Mouse (Mus musculus) G1E (cell line): ENCODE results near the gene Ehd4. TPM values are rescaled to one million over a fixed set of nuclear protein-coding genes. Genes with fewer than 3 reads are reported as not detected.

Experiments
- ATAC-seq: 2 replicates; pipeline ENCODE4 v1.8.0; 2016; ENCODE audit warnings: mild to moderate bottlenecking; ENCODE audit not compliant: insufficient number of reproducible peaks, poor library complexity, low FRiP score, severe bottlenecking; ENCODE audit errors: extremely low read depth
- DNase-seq: peaks from one replicate; pipeline ENCODE4 v3.0.0; 2012; ENCODE audit warnings: low spot score
- H3K27me3 ChIP-seq: 2 replicates; pipeline ENCODE4 v1.6.1; 2012; ENCODE audit warnings: mild to moderate bottlenecking, low read length, inconsistent platforms; ENCODE audit not compliant: insufficient read depth
- H3K36me3 ChIP-seq: replicated peaks from 2 replicates; pipeline ENCODE3; 2012; ENCODE audit warnings: mild to moderate bottlenecking, inconsistent platforms
- H3K4me1 ChIP-seq: 2 replicates; pipeline ENCODE4 v1.6.1; 2012; ENCODE audit warnings: low read depth, low read length, inconsistent platforms, mixed read lengths; ENCODE audit not compliant: insufficient read depth
- H3K4me3 ChIP-seq: 2 replicates; pipeline ENCODE4 v1.5.1; 2012; ENCODE audit warnings: low read depth, mild to moderate bottlenecking, inconsistent platforms, low read length, moderate library complexity, mixed read lengths
- H3K9me3 ChIP-seq: replicated peaks from 2 replicates; pipeline ENCODE4 v1.6.1; 2012; ENCODE audit warnings: inconsistent platforms
- CTCF ChIP-seq: IDR thresholded peaks from 2 replicates; pipeline ENCODE4 v1.5.1; 2012; ENCODE audit warnings: low read depth, low read length, inconsistent platforms, mixed read lengths
- GATA1 ChIP-seq: IDR thresholded peaks from 2 replicates; pipeline ENCODE4 v1.6.1; 2012; ENCODE audit warnings: borderline replicate concordance, low read length, inconsistent platforms, mixed read lengths
- GATA2 ChIP-seq: IDR thresholded peaks from 2 replicates; pipeline ENCODE4 v1.6.1; 2012; ENCODE audit warnings: low read depth, low read length, inconsistent platforms, borderline replicate concordance
- POLR2AphosphoS5 ChIP-seq: IDR thresholded peaks from 2 replicates; pipeline ENCODE4 v1.6.1; 2012; ENCODE audit warnings: low read depth, low read length, inconsistent platforms; ENCODE audit not compliant: insufficient replicate concordance
- TAL1 ChIP-seq: conservative IDR thresholded peaks from 2 replicates; pipeline ENCODE4 v1.6.1; 2012; ENCODE audit warnings: low read depth, low read length, inconsistent platforms, mixed read lengths
- polyA plus RNA-seq: library from polyadenylated mRNA; stranded (reverse); fragments of >175 nt; gene quantifications from 2 replicates; pipeline ENCODE4 v1.2.3, GENCODE M21; 2012
- total RNA-seq, 2 experiments: library from RNA; stranded (forward) in 1 of 2; stranded (reverse) in 1 of 2; fragments of 200-1000 nt in 1 of 2; fragments of >200 nt in 1 of 2; fragmentation: Nextera tagmentation in 1 of 2; gene quantifications; 2 replicates each; pipeline ENCODE4 v1.2.3; 2014 to 2017

The Ehd4 gene
- total and polyA plus RNA-seq, 3 experiments: 10.8 to 30.3 (median 11.0) TPM

- Histone ChIP-seq H3K9me3 (no peaks in the 10 kb centered on the region), H3K36me3 (no peaks in the 10 kb centered on the region), H3K27me3 (peaks cover 46% of the 10 kb centered on the region; the same call in 1 of the 2 replicates), H3K4me1 (peaks cover 5% of the 10 kb centered on the region; the same call in 1 of the 2 replicates), H3K4me3 (no peak overlapping the region)
- ATAC-seq (no peak), DNase-seq (no peak)
- TF ChIP-seq CTCF: no peak
- no peak for TF ChIP-seq TAL1
- TF ChIP-seq GATA1: no peak
- no peak for TF ChIP-seq GATA2
- no peak for TF ChIP-seq POLR2AphosphoS5
Measured at GRCm38 (mm10) chr2:120046486-120047310, 107.7 kb downstream of the Ehd4 start.

- Histone ChIP-seq H3K36me3 (no peaks in the 10 kb centered on the region), H3K4me1 (peaks cover 5% of the 10 kb centered on the region; the same call in 1 of the 2 replicates), H3K4me3 (no peak overlapping the region), H3K27me3 (peaks cover 46% of the 10 kb centered on the region; the same call in 1 of the 2 replicates), H3K9me3 (no peaks in the 10 kb centered on the region)
- ATAC-seq (no peak), DNase-seq (no peak)
- no peak for TF ChIP-seq GATA2
- no peak for TF ChIP-seq GATA1
- no peak for TF ChIP-seq CTCF
- TF ChIP-seq TAL1: no peak
- TF ChIP-seq POLR2AphosphoS5: no peak
Measured at GRCm38 (mm10) chr2:120044676-120045075, 109.7 kb downstream of the Ehd4 start.

GRCm38 (mm10) chr2:120044101-120044603, 110.3 kb downstream of the Ehd4 start:
- no peak overlapping the region for H3K4me3 ChIP-seq
- ATAC-seq (no peak), DNase-seq (no peak)
- TF ChIP-seq TAL1 (no peak), GATA1 (no peak), CTCF (no peak), GATA2 (no peak), POLR2AphosphoS5 (no peak)
- peaks cover 44% of the 10 kb centered on the region; the same call in 1 of the 2 replicates for H3K27me3 ChIP-seq
- H3K36me3 ChIP-seq: no peaks in the 10 kb centered on the region
- peaks cover 5% of the 10 kb centered on the region; the same call in 1 of the 2 replicates for H3K4me1 ChIP-seq
- H3K9me3 ChIP-seq: no peaks in the 10 kb centered on the region

GRCm38 (mm10) chr2:120040991-120041390, 113.4 kb downstream of the Ehd4 start:
- H3K9me3 ChIP-seq: no peaks in the 10 kb centered on the region
- H3K27me3 ChIP-seq: peaks cover 46% of the 10 kb centered on the region; the same call in 1 of the 2 replicates
- H3K4me1 ChIP-seq: peaks cover 5% of the 10 kb centered on the region; the same call in 1 of the 2 replicates
- TF ChIP-seq TAL1 (no peak), POLR2AphosphoS5 (no peak), CTCF (no peak), GATA1 (no peak), GATA2 (no peak)
- no peak overlapping the region for H3K4me3 ChIP-seq
- H3K36me3 ChIP-seq: no peaks in the 10 kb centered on the region
- ATAC-seq: no peak
- DNase-seq: no peak

Other genes with a start within 250 kb of the Ehd4 start
- gene Mapkbp1, start 181.9 kb downstream of the Ehd4 start, total RNA-seq (2014; fragmentation: Nextera tagmentation): 9.3 and 9.8 TPM in 2 replicates
- gene Mapkbp1, start 181.9 kb downstream of the Ehd4 start, total RNA-seq (2017): 3.7 and 3.9 TPM in 2 replicates
- gene Mapkbp1, start 181.9 kb downstream of the Ehd4 start, polyA plus RNA-seq: 2.8 and 4.2 TPM in 2 replicates
- 2.8 and 3.7 TPM in 2 replicates for gene Jmjd7, start 127.1 kb downstream of the Ehd4 start, total RNA-seq (2014; fragmentation: Nextera tagmentation)
- 0.66 and 0.70 TPM in 2 replicates for gene Jmjd7, start 127.1 kb downstream of the Ehd4 start, total RNA-seq (2017)
- 3.2 TPM in 2 replicates for gene Jmjd7, start 127.1 kb downstream of the Ehd4 start, polyA plus RNA-seq
- gene Gm28042, start 127.1 kb downstream of the Ehd4 start, total RNA-seq (2014; fragmentation: Nextera tagmentation): not detected in 2 replicates
- 0.05 and 0.23 TPM in 2 replicates for gene Gm28042, start 127.1 kb downstream of the Ehd4 start, total RNA-seq (2017)
- gene Gm28042, start 127.1 kb downstream of the Ehd4 start, polyA plus RNA-seq: 0.06 and 0.21 TPM in 2 replicates
- 0.19 TPM in 1 of 2 replicates, not detected in the other for gene Pla2g4b, start 121.2 kb downstream of the Ehd4 start, total RNA-seq (2014; fragmentation: Nextera tagmentation)
- 0.06 and 0.27 TPM in 2 replicates for gene Pla2g4b, start 121.2 kb downstream of the Ehd4 start, total RNA-seq (2017)
- 0.35 and 0.59 TPM in 2 replicates for gene Pla2g4b, start 121.2 kb downstream of the Ehd4 start, polyA plus RNA-seq
- gene Pla2g4e, start 90.7 kb upstream of the Ehd4 start, total RNA-seq (2014; fragmentation: Nextera tagmentation): not detected in 2 replicates
- 0.05 TPM in 1 of 2 replicates, not detected in the other for gene Pla2g4e, start 90.7 kb upstream of the Ehd4 start, total RNA-seq (2017)
- gene Pla2g4e, start 90.7 kb upstream of the Ehd4 start, polyA plus RNA-seq: not detected in 2 replicates
- gene Pla2g4d, start 134.6 kb upstream of the Ehd4 start, total RNA-seq (2014; fragmentation: Nextera tagmentation): not detected in 2 replicates
- 0.06 and 0.11 TPM in 2 replicates for gene Pla2g4d, start 134.6 kb upstream of the Ehd4 start, total RNA-seq (2017)
- not detected in 2 replicates for gene Pla2g4d, start 134.6 kb upstream of the Ehd4 start, polyA plus RNA-seq
- gene Pla2g4f, start 159.6 kb upstream of the Ehd4 start, total RNA-seq (2014; fragmentation: Nextera tagmentation): not detected in 2 replicates
- 0.05 TPM in 1 of 2 replicates, not detected in the other for gene Pla2g4f, start 159.6 kb upstream of the Ehd4 start, total RNA-seq (2017)
- gene Pla2g4f, start 159.6 kb upstream of the Ehd4 start, polyA plus RNA-seq: 0.03 TPM in 1 of 2 replicates, not detected in the other
- gene Vps39, start 198.5 kb upstream of the Ehd4 start, total RNA-seq (2014; fragmentation: Nextera tagmentation): 22.1 and 38.8 TPM in 2 replicates
- 26.4 and 29.7 TPM in 2 replicates for gene Vps39, start 198.5 kb upstream of the Ehd4 start, total RNA-seq (2017)
- 15.1 and 18.6 TPM in 2 replicates for gene Vps39, start 198.5 kb upstream of the Ehd4 start, polyA plus RNA-seq
- 16.0 and 17.2 TPM in 2 replicates for gene Ganc, start 249.3 kb upstream of the Ehd4 start, total RNA-seq (2014; fragmentation: Nextera tagmentation)
- 19.2 and 20.4 TPM in 2 replicates for gene Ganc, start 249.3 kb upstream of the Ehd4 start, total RNA-seq (2017)
- 0.95 and 1.6 TPM in 2 replicates for gene Ganc, start 249.3 kb upstream of the Ehd4 start, polyA plus RNA-seq
- gene Tmem87a, start 249.5 kb upstream of the Ehd4 start, total RNA-seq (2014; fragmentation: Nextera tagmentation): 19.6 and 22.6 TPM in 2 replicates
- gene Tmem87a, start 249.5 kb upstream of the Ehd4 start, total RNA-seq (2017): 36.8 and 44.1 TPM in 2 replicates
- gene Tmem87a, start 249.5 kb upstream of the Ehd4 start, polyA plus RNA-seq: 0.76 and 0.88 TPM in 2 replicates